Mouse (Mus musculus): ENCODE measurements around the gene Tuba1c.

DNA sequence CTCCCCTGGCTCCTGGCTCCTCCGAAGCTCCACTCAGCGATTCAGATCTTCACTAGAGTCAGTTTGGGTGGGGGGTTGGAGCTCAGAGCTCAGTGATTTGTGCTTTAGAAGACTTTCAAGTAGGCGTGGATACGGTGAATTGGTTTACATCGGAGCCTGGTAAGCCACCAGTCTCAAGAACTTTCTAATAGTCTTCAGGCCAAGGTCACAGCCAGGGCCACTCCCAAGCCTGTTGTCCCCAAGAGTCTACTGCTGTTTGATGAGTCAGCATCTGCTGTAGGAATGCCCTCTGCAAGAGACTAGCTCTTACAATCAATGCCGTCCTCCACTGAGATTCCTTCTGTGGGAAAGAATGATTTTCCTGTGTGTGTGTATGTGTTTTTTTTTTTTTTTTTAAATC is 47.6 kb upstream of the Tuba1c start:
- TF ChIP-seq CTCF (IDR thresholded peaks at IDR 0.05; ENCODE audit: extremely low read depth, insufficient read depth, low read length) (no peak), POLR2A (IDR thresholded peaks at IDR 0.05; ENCODE audit: extremely low read depth, insufficient read depth, low read length) (no peak)

Data from cortical plate, adult 2 months (tissue).